Mouse (Mus musculus): ENCODE results near the gene Dhx34. TPM values are rescaled to one million over a fixed set of nuclear protein-coding genes. Genes with fewer than 3 reads are reported as not detected.

Dhx34 gene
- total RNA-seq, 4 experiments from 2014 or later: 6.6 to 9.5 (median 8.0) TPM

- DNase-seq (ENCODE audit: low spot score): no peak
These were observed 59.8 kb downstream of the Dhx34 start for GRCm38 (mm10) chr7:16162036-16162435.

- DNase-seq (ENCODE audit: low spot score): no peak
These were observed 60.5 kb downstream of the Dhx34 start for GRCm38 (mm10) chr7:16161302-16161701.

- no peak for DNase-seq (ENCODE audit: low spot score)
These were observed 61.1 kb downstream of the Dhx34 start for GRCm38 (mm10) chr7:16160702-16161101.

- DNase-seq (ENCODE audit: low spot score): no peak
These were observed 63.1 kb downstream of the Dhx34 start for GRCm38 (mm10) chr7:16158735-16159134.

- DNase-seq (ENCODE audit: low spot score): peak; percentile 60
These were observed 65.6 kb downstream of the Dhx34 start for GRCm38 (mm10) chr7:16156105-16156714.

- peak; percentile 37 for DNase-seq (ENCODE audit: low spot score)
These were observed 66.5 kb downstream of the Dhx34 start for GRCm38 (mm10) chr7:16155132-16155872.

- DNase-seq (ENCODE audit: low spot score): no peak
These were observed 68.3 kb downstream of the Dhx34 start for GRCm38 (mm10) chr7:16153522-16153921.

GRCm38 (mm10) chr7:16150191-16151145 lies 71.4 kb downstream of the Dhx34 start:
- no peak for DNase-seq (ENCODE audit: low spot score)

- DNase-seq (ENCODE audit: low spot score): no peak
These were observed 72.6 kb downstream of the Dhx34 start for GRCm38 (mm10) chr7:16149241-16149640.

GRCm38 (mm10) chr7:16147643-16148042 lies 74.2 kb downstream of the Dhx34 start:
- DNase-seq (ENCODE audit: low spot score): peak; percentile 21

Other genes starting within 250 kb of the Dhx34 start
- 1 to 10 TPM; 5.7 to 8.6 (median 7.7) TPM for gene Bicra, start 174.1 kb downstream of the Dhx34 start, total RNA-seq (2022)
- gene Zfp541, start 160.2 kb downstream of the Dhx34 start, total RNA-seq (2022): not detected
- gene Napa, start 123.6 kb downstream of the Dhx34 start, total RNA-seq (2022): 100 to 1,000 TPM in 1 of 4 experiments, 10 to 100 TPM in 3; 76.5 to 101 (median 84.9) TPM
- 10 to 100 TPM; 20.1 to 25.7 (median 23.5) TPM for gene Kptn, start 102.1 kb downstream of the Dhx34 start, total RNA-seq (2022)
- under 1 TPM; 0.66 to 0.84 (median 0.70) TPM for gene Slc8a2, start 92.2 kb downstream of the Dhx34 start, total RNA-seq (2022)
- gene Meis3, start 46.9 kb downstream of the Dhx34 start, total RNA-seq (2022): 1 to 10 TPM; 4.7 to 6.1 (median 5.2) TPM
- 1 to 10 TPM; 1.0 to 1.4 (median 1.2) TPM for gene C5ar2, start 22.1 kb upstream of the Dhx34 start, total RNA-seq (2022)
- 1 to 10 TPM; 4.1 to 5.5 (median 5.1) TPM for gene C5ar1, start 37.5 kb upstream of the Dhx34 start, total RNA-seq (2022)
- 10 to 100 TPM; 12.3 to 18.1 (median 14.4) TPM for gene Inafm1, start 51.6 kb upstream of the Dhx34 start, total RNA-seq (2022)
- 10 to 100 TPM; 33.2 to 48.1 (median 38.1) TPM for gene Ccdc9, start 64.8 kb upstream of the Dhx34 start, total RNA-seq (2022)
- 1 to 10 TPM; 2.8 to 5.1 (median 4.4) TPM for gene Bbc3, start 86.4 kb upstream of the Dhx34 start, total RNA-seq (2022)
- 10 to 100 TPM; 31.6 to 38.8 (median 36.1) TPM for gene Sae1, start 165.8 kb upstream of the Dhx34 start, total RNA-seq (2022)
- gene Zc3h4, start 178.9 kb upstream of the Dhx34 start, total RNA-seq (2022): 10 to 100 TPM; 22.6 to 32.9 (median 28.8) TPM
- gene Tmem160, start 230.7 kb upstream of the Dhx34 start, total RNA-seq (2022): 10 to 100 TPM; 79.6 to 97.6 (median 89.8) TPM